In the genomic region with DNA sequence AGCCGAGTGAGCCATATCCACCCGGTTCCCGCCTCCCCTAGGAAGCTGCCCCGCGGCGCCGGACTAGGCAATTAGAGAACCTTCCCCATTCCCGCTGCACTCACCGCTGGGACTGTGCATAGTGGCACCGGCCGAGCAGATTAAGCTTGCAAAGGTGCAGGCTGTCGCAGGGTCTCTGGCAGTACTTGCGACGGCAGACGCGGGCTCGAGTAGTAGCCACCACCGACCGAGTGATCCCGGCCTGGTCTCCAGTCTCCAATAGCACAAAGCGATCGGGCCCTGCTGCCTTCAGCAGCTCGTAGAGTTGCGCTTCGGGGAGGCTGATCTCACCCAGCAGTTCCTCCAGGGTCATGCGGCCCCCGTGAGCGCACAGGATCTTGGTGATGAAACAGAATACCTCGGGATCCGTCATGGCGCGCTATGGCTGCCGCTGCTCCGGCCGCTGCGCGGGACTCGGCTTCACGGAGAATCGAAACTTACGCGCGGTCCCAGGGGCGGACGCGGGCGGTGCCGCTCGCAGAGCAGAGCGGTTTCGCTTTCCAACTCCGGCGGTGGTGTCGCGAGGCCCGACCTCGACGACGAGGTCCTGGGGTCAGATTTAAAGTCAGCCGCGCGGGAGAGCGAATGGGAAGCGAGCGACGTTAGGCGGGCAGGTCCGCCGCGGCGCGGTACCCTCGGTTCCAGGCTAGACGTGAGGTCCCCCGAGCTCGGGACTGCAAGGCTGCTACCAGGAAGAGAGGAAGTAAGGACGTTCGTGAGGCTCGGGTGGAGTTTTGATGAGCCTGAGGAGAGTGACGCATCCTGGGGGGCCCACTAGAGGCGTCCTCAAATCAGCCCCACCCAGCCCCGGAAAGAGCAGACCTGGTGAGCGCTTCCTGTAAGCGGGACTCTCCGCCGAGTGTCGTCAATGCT, we compare ENCODE assay signal across 7 mouse cellular contexts. TPM values are rescaled to one million over a fixed set of nuclear protein-coding genes. Genes with fewer than 3 reads are reported as not detected.
A peak's percentile ranks its signal among the peaks of the same experiment; 100 is the strongest.
DNase-seq lines count a peak whose midpoint lies in the region; ATAC-seq lines count a peak whose summit lies in the region.

A gene (minus strand): TSS at position 793 of the 912 bp plus-strand sequence.

- peaks cover 94% of the 10 kb centered on the region for H3K27me3 ChIP-seq in embryonic facial prominence, embryonic 10.5 days (replicated peaks; ENCODE audit: low read depth, poor library complexity, severe bottlenecking)
- peaks cover 51% of the 10 kb centered on the region for H3K27me3 ChIP-seq in limb, embryonic 11.5 days (ENCODE audit: control insufficient read depth, insufficient read depth, low read length)
- peaks cover 86% of the 10 kb centered on the region for H3K27me3 ChIP-seq in midbrain, embryonic 13.5 days

- peak; percentile 82 for ATAC-seq in granulocyte monocyte progenitor cell, adult 5-6 weeks (replicated peaks; ENCODE audit: poor library complexity, severe bottlenecking)
- peak; percentile 54; the same call in 1 of the 2 replicates for ATAC-seq in limb, embryonic 11.5 days (ENCODE audit: insufficient number of reproducible peaks, low FRiP score, low TSS enrichment, low read depth)
- peak; percentile 74 for ATAC-seq in midbrain, embryonic 13.5 days

- H3K4me2 ChIP-seq in limb, embryonic 11.5 days (ENCODE audit: low read depth, severe bottlenecking) = peak within 1 kb of the TSS; percentile 58
- H3K4me2 ChIP-seq in midbrain, embryonic 13.5 days (replicated peaks) = peak within 1 kb of the TSS; percentile 61

- peak; percentile 85 for DNase-seq in adrenal gland, adult 18-20 months (ENCODE audit: low spot score in 2 of 2)
- DNase-seq in embryonic facial prominence, embryonic 10.5 days (ENCODE audit: low spot score) = peak; percentile 70
- peak; percentile 77 for DNase-seq in kidney, adult 11 months
- DNase-seq in limb, embryonic 11.5 days (ENCODE audit: low spot score) = peak; percentile 75
- DNase-seq in spleen, adult 18-20 months = peak; percentile 84 to 85

- no peaks in the 10 kb centered on the region for H3K9me3 ChIP-seq in embryonic facial prominence, embryonic 10.5 days
- H3K9me3 ChIP-seq in limb, embryonic 11.5 days (ENCODE audit: control insufficient read depth, low read length) = no peaks in the 10 kb centered on the region
- H3K9me3 ChIP-seq in midbrain, embryonic 13.5 days = no peaks in the 10 kb centered on the region

- peak within 1 kb of the TSS; percentile 75 for H3K27ac ChIP-seq in embryonic facial prominence, embryonic 10.5 days (replicated peaks)
- H3K27ac ChIP-seq in limb, embryonic 11.5 days (replicated peaks; ENCODE audit: low read depth, low read length) = no peak within 1 kb of the TSS
- H3K27ac ChIP-seq in midbrain, embryonic 13.5 days = no peak within 1 kb of the TSS

- H3K36me3 ChIP-seq in embryonic facial prominence, embryonic 10.5 days (replicated peaks) = no peaks in the 10 kb centered on the region
- no peaks in the 10 kb centered on the region for H3K36me3 ChIP-seq in limb, embryonic 11.5 days (ENCODE audit: control insufficient read depth, insufficient read depth, low read length)
- H3K36me3 ChIP-seq in midbrain, embryonic 13.5 days = no peaks in the 10 kb centered on the region

- peak within 1 kb of the TSS; percentile 64 for H3K4me3 ChIP-seq in embryonic facial prominence, embryonic 10.5 days
- H3K4me3 ChIP-seq in limb, embryonic 11.5 days (ENCODE audit: low read depth, low read length) = peak within 1 kb of the TSS; percentile 47
- peak within 1 kb of the TSS; percentile 47 for H3K4me3 ChIP-seq in midbrain, embryonic 13.5 days (replicated peaks)

- under 1% methylated on average over 87 of the region's 87 CpGs for WGBS in embryonic facial prominence, embryonic 10.5 days
- WGBS in limb, embryonic 11.5 days = under 1% methylated on average over 87 of the region's 87 CpGs
- WGBS in midbrain, embryonic 13.5 days = under 1% methylated on average over 87 of the region's 87 CpGs

- H3K9ac ChIP-seq in limb, embryonic 11.5 days (ENCODE audit: low read length) = peak within 1 kb of the TSS; percentile 22; the same call in 1 of the 2 replicates
- peak within 1 kb of the TSS; percentile 50; the same call in 1 of the 2 replicates for H3K9ac ChIP-seq in midbrain, embryonic 13.5 days (replicated peaks)

- peaks cover 22% of the 10 kb centered on the region for H3K4me1 ChIP-seq in embryonic facial prominence, embryonic 10.5 days
- no peaks in the 10 kb centered on the region for H3K4me1 ChIP-seq in limb, embryonic 11.5 days (ENCODE audit: control insufficient read depth, insufficient read depth, low read length)
- H3K4me1 ChIP-seq in midbrain, embryonic 13.5 days (replicated peaks) = peaks cover 21% of the 10 kb centered on the region

RNA-seq across cellular contexts. Expression of the gene that starts here (rescaled TPM):
- total RNA-seq in adrenal gland, adult 18-20 months (2021) = 10 to 100 TPM; 50.6 to 65.0 TPM
- 1.9 and 2.5 TPM in 2 replicates for polyA plus RNA-seq in embryonic facial prominence, embryonic 10.5 days (2016; fragmentation: Nextera tagmentation; extraction: Ambion mirVana)
- total RNA-seq in granulocyte monocyte progenitor cell, adult 5-6 weeks (2014; fragmentation: Nextera tagmentation) = 46.8 and 48.4 TPM in 2 replicates
- 47.6 and 53.1 TPM in 2 replicates for total RNA-seq in granulocyte monocyte progenitor cell, adult 5-6 weeks (2017)
- polyA plus RNA-seq in limb, embryonic 11.5 days (2014; fragmentation: Nextera tagmentation; extraction: Ambion mirVana) = 1.6 and 1.7 TPM in 2 replicates
- polyA plus RNA-seq in midbrain, embryonic 13.5 days (2015; fragmentation: Nextera tagmentation; extraction: Ambion mirVana) = 0.92 and 1.3 TPM in 2 replicates
